In the genomic region with DNA sequence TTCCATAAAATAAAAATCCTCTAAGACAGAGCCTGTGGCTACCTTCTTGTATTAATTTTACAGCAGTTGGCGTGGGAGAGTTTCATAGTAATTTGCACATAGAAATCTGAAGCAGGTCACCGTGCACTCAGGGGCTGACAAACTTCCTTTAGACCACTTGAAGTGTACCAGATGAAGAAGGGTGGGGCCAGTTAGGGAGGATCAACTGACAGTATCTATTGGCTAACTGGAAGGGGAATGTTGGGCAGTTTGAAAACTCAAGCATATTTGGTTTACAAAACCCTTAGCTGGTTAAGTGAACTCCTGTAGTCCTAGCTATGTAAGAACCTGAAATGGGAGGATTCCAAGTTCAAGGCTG, we compare ENCODE assay signal across 7 mouse cellular contexts. TPM values are rescaled to one million over a fixed set of nuclear protein-coding genes. Genes with fewer than 3 reads are reported as not detected.
A peak's percentile ranks its signal among the peaks of the same experiment; 100 is the strongest.
DNase-seq lines count a peak whose midpoint lies in the region; ATAC-seq and TF ChIP-seq lines count a peak whose summit lies in the region.

No protein-coding gene starts in this region.

- H3K36me3 ChIP-seq in limb, embryonic 14.5 days (ENCODE audit: control insufficient read depth, insufficient read depth, low read length): peaks cover 12% of the 10 kb centered on the region
- peaks cover 11% of the 10 kb centered on the region for H3K36me3 ChIP-seq in neural tube, embryonic 12.5 days

- H3K4me2 ChIP-seq in limb, embryonic 14.5 days (replicated peaks; ENCODE audit: low read depth, low read length, severe bottlenecking): peak overlapping the region; percentile 57
- H3K4me2 ChIP-seq in neural tube, embryonic 12.5 days (replicated peaks): peak overlapping the region; percentile 68

- no peaks in the 10 kb centered on the region for H3K9me3 ChIP-seq in limb, embryonic 14.5 days (ENCODE audit: control insufficient read depth, low read length)
- no peaks in the 10 kb centered on the region for H3K9me3 ChIP-seq in neural tube, embryonic 12.5 days

- H3K9ac ChIP-seq in limb, embryonic 14.5 days (ENCODE audit: low read depth, low read length, severe bottlenecking): peak overlapping the region; percentile 74
- H3K9ac ChIP-seq in neural tube, embryonic 12.5 days: no peak overlapping the region; the same call in 1 of the 2 replicates

- H3K27ac ChIP-seq in limb, embryonic 14.5 days (replicated peaks; ENCODE audit: low read depth, low read length): peak overlapping the region; percentile 35
- no peak overlapping the region for H3K27ac ChIP-seq in neural tube, embryonic 12.5 days

- 45% methylated on average over 2 of the region's 2 CpGs for WGBS in limb, embryonic 14.5 days
- 74% methylated on average over 2 of the region's 2 CpGs for WGBS in neural tube, embryonic 12.5 days

- ATAC-seq in erythroblast, adult 5-6 weeks (replicated peaks; ENCODE audit: low FRiP score, poor library complexity, severe bottlenecking): peak; percentile 45; the same call in 1 of the 2 replicates
- no peak for ATAC-seq in limb, embryonic 14.5 days (ENCODE audit: low FRiP score, low read depth)
- 0 out of 2 replicates have a peak, but pooled peaks have one; percentile 41 for ATAC-seq in neural tube, embryonic 12.5 days (ENCODE audit: low FRiP score, low read depth)

- H3K4me3 ChIP-seq in limb, embryonic 14.5 days (replicated peaks; ENCODE audit: low read length): peak overlapping the region; percentile 68
- H3K4me3 ChIP-seq in neural tube, embryonic 12.5 days: peak overlapping the region; percentile 77

- no peak for TF ChIP-seq POLR2A in limb, embryonic 14.5 days (IDR thresholded peaks at IDR 0.05; ENCODE audit: borderline replicate concordance, extremely low read depth, insufficient read depth, insufficient read length)

- H3K4me1 ChIP-seq in limb, embryonic 14.5 days (ENCODE audit: control insufficient read depth, insufficient read depth, low read length): peaks cover 11% of the 10 kb centered on the region
- H3K4me1 ChIP-seq in neural tube, embryonic 12.5 days: peaks cover 9% of the 10 kb centered on the region; the same call in 1 of the 2 replicates

- DNase-seq in thymus, postnatal 4 days: peak; percentile 16
- no peak for DNase-seq in thymus, adult 18-20 months
- DNase-seq in limb, embryonic 14.5 days (ENCODE audit: low spot score): no peak
- no peak for DNase-seq in urinary bladder, postnatal 36 days (ENCODE audit: low spot score in 2 of 2)
- no peak for DNase-seq in right cerebral cortex, adult 2 months (ENCODE audit: low spot score in 2 of 2)

- H3K27me3 ChIP-seq in limb, embryonic 14.5 days (ENCODE audit: control insufficient read depth, insufficient read depth, low read length): no peaks in the 10 kb centered on the region
- H3K27me3 ChIP-seq in neural tube, embryonic 12.5 days (replicated peaks): no peaks in the 10 kb centered on the region

RNA-seq across cellular contexts. Expression of gene Umps, which starts 0.4 kb away (rescaled TPM):
- 7.5 and 14.2 TPM in 2 replicates for total RNA-seq in erythroblast, adult 5-6 weeks (2015; ENCODE audit: low replicate concordance)
- 11.4 and 13.4 TPM in 2 replicates for total RNA-seq in erythroblast, adult 5-6 weeks (2017; ENCODE audit: low replicate concordance)
- 25.8 and 31.7 TPM in 2 replicates for polyA plus RNA-seq in limb, embryonic 14.5 days (2012; rRNA removed)
- 50.6 and 52.6 TPM in 2 replicates for polyA plus RNA-seq in limb, embryonic 14.5 days (2014; fragmentation: Nextera tagmentation; extraction: Ambion mirVana)
- polyA plus RNA-seq in neural tube, embryonic 12.5 days (2016; fragmentation: Nextera tagmentation; extraction: Ambion mirVana): 36.8 and 38.2 TPM in 2 replicates
